Mouse (Mus musculus): Measurements from ENCODE around the gene Abhd10. TPM values are rescaled to one million over a fixed set of nuclear protein-coding genes. Genes with fewer than 3 reads are reported as not detected.

Gene Abhd10
- 16.6 and 18.3 TPM in 2 replicates for polyA plus RNA-seq (2015; fragmentation: Nextera tagmentation; extraction: Ambion mirVana)

GRCm38 (mm10) chr16:45742615-45743476 is at the start of gene Abhd10:
Gene Abhd10 (minus strand): TSS chr16:45742955.

GRCm38 (mm10) chr16:45724061-45724741 is 18.6 kb downstream of the Abhd10 start, which contains the start of gene Tagln3:
Gene Tagln3 (minus strand): TSS chr16:45724608.

DNA sequence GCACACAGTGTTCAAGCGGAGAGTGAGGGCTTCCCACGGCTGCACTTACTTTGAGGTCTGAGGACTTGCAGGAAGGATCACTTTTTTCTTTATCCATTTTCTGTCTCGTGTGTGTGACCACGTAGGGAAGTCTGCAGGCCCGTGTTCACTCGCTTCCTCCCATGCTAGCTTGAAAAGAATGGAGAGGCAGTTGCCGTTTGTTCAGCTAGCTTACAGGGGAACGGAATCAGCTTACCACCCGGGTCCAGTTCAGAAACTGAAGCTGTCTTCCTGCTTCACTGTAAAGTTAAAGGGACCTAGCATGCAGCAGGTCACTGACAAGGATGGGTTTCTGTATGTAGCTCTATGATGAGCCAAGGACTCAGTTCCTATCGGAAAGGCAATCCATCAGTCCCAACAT is 49.2 kb downstream of the Abhd10 start, which contains the start of gene Tmprss7:
Gene Tmprss7 (minus strand): TSS at position 101 of the 400 bp plus-strand sequence.

Other genes starting within 250 kb of the Abhd10 start
- not detected in 2 replicates for gene Gm609, start 250.0 kb downstream of the Abhd10 start, polyA plus RNA-seq (2015; fragmentation: Nextera tagmentation; extraction: Ambion mirVana)
- gene Gm17783, start 210.9 kb downstream of the Abhd10 start, polyA plus RNA-seq (2015; fragmentation: Nextera tagmentation; extraction: Ambion mirVana), result not detected in 2 replicates
- not detected in 2 replicates for gene Slc9c1, start 207.6 kb downstream of the Abhd10 start, polyA plus RNA-seq (2015; fragmentation: Nextera tagmentation; extraction: Ambion mirVana)
- gene Gcsam, start 132.6 kb downstream of the Abhd10 start, polyA plus RNA-seq (2015; fragmentation: Nextera tagmentation; extraction: Ambion mirVana), result 0.30 and 0.35 TPM in 2 replicates
- 3.0 and 3.6 TPM in 2 replicates for gene BC016579, start 88.9 kb downstream of the Abhd10 start, polyA plus RNA-seq (2015; fragmentation: Nextera tagmentation; extraction: Ambion mirVana)
- gene Tmprss7, start 49.3 kb downstream of the Abhd10 start, polyA plus RNA-seq (2015; fragmentation: Nextera tagmentation; extraction: Ambion mirVana), result not detected in 2 replicates
- 0.57 and 1.1 TPM in 2 replicates for gene Tagln3, start 18.3 kb downstream of the Abhd10 start, polyA plus RNA-seq (2015; fragmentation: Nextera tagmentation; extraction: Ambion mirVana)
- gene Phldb2, start 210.6 kb upstream of the Abhd10 start, polyA plus RNA-seq (2015; fragmentation: Nextera tagmentation; extraction: Ambion mirVana), result 66.5 and 91.9 TPM in 2 replicates

All from urinary bladder, postnatal 0 days (tissue).